Mouse (Mus musculus): ENCODE data around the gene Cc2d2a. TPM values are rescaled to one million over a fixed set of nuclear protein-coding genes. Genes with fewer than 3 reads are reported as not detected.

The Cc2d2a gene
- polyA plus RNA-seq, 1 experiment, result 1.6 TPM

DNA sequence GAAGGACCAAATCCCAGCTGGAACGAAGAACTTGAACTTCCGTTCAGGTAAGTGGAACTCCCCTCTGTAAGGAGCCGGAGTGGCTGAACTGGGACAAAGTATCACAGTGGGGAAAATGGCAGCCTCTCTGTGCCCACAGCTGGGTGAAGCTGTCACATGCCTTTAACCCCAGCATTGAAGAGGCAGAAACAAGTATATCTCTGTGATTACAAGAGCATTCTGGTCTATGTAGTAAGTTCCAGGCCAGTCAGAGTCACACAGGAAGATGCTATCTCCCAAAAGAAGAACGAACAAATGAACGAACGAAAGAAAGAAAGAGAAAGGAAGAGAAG lies 60.3 kb downstream of the Cc2d2a start:
- 95% methylated on average over 6 of the region's 6 CpGs for WGBS
- DNase-seq (ENCODE audit: low read depth, low spot score), result no peak

DNA sequence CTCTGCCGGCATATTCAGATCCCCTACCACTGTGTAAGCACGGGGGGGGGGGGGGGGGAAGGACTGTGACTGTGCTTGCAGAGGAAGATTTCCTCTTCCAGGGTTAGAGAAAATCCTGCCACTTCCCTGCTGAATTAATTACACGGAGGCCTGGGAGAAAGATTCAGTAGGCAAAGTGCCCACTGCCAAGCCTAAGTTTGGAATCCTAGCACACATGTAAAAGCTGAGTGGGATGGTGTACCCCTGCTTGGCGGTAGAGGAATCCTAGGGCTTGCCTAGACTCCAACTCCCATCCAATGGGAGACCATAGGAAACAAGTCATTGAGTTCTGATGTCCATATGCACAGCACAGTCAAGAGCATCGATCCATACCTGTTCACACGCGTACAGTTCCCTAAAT lies 61.7 kb downstream of the Cc2d2a start:
- WGBS, result 88% methylated on average over 7 of the region's 7 CpGs
- DNase-seq (ENCODE audit: low read depth, low spot score), result no peak

DNA sequence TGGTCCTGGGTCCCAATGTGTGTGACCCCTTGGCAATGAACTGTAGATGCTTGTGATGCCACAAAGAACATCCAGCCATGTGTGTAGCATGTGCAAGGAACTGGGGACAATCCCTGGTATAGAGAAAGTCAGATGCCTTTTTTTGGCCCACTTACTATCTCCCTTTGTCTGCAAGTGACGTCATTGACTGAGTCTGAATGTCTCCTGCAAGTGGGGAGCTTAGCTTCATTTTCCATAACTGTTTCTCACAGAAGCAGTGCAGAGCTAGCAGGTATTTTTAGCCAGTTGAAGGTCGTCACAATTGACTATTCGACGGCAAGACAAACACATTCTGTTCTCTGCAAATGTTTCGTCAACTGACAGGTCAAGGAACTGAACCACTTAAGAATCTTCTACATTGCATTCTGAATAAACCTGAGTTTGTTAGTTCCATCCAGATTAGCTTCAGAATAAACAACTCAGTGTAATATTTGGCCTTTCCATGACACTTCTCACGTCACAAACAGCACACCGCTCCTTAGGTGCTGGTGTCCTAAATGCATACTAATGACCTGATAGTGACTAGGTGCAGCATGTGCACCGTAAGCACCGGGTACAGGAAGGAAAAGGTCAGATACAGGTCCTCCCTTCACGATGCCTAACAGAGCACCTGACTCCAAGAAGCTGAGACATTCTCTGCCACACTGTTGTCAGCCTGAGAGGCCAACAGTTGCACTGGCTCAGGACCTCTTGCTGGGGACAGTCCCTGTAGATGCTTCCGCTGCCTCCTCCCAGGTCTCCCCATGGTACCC lies 66.4 kb downstream of the Cc2d2a start:
- WGBS, result 76% methylated on average over 11 of the region's 11 CpGs
- no peak for DNase-seq (ENCODE audit: low read depth, low spot score)

DNA sequence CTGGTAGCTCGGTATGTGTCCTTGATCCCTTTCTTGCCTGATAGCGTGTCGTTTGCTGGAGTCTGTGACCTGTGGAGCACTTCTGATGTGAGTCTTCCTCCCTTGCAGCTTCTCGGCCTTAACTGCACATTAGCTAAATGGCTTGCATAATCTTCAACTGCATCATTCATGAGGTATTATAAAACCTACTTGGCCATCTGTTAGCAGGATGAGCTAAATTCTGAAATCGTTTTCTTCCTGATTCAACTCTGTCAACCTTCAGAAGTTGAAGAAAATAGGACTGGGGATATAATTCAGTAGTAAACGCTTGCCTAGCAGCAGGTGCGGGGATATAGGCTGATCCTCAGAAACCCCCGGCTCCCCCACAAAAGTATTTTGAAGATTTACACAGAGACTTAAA lies 70.2 kb downstream of the Cc2d2a start:
- DNase-seq (ENCODE audit: low read depth, low spot score), result no peak
- WGBS, result 76% methylated on average over 8 of the region's 8 CpGs

DNA sequence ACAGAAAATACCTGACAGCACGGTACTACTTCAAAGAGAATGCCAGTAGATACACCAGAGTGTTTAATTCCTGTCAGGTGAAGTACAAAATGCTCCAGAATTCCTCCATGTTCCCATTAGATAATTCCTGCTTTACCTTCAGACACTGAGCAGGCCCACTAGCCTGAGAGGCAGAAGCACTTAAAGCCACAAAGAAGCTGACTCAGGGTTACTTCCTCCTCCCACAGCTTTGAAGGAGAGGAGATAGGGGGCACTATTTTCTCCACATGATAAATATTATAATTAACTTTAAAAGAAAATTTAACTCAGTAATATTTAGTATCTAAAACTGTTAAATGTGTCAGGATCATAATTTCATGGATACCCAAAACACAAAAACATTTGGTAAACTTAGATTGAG lies 82.0 kb downstream of the Cc2d2a start:
- WGBS, result 95% methylated on average over 1 of the region's 1 CpGs
- DNase-seq (ENCODE audit: low read depth, low spot score), result no peak

DNA sequence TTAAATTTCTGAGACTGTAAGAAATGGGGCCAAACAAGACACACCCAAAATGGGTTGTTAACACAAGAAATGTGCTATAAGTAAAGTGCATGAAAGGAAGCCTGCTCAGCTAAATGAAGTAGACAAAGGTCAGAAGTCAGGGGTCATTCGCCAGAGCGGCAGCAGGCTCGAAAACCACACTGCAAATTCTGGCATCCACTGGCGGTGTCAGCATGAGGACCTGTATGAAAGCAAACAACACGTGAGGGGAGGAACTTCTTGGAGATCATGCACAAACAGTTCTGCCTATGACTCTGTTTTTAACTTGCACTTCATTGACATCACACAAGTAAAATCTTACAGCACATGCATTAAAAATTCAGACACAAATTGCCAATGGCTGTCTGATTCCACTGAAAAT lies 83.0 kb downstream of the Cc2d2a start:
- 51% methylated on average over 5 of the region's 5 CpGs for WGBS
- no peak for DNase-seq (ENCODE audit: low read depth, low spot score)

DNA sequence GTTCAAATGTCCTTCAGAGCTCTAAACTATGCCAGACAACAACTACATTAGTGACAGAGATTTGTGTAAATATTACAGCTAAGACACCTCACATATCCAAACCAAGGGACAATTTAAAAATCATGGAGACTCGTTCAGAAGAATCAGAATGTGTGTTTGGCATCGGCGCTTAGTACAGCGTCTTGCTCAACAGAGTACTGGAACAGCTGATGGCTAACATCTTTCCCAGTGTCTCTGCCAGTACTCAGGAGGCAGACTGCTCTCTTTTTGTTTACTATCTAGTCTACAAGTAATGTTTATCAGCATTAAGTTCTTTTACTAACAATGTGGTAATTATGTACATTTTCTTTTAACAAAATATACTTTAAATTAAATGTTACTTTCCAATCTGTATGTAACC lies 85.9 kb downstream of the Cc2d2a start:
- DNase-seq (ENCODE audit: low read depth, low spot score), result no peak

DNA sequence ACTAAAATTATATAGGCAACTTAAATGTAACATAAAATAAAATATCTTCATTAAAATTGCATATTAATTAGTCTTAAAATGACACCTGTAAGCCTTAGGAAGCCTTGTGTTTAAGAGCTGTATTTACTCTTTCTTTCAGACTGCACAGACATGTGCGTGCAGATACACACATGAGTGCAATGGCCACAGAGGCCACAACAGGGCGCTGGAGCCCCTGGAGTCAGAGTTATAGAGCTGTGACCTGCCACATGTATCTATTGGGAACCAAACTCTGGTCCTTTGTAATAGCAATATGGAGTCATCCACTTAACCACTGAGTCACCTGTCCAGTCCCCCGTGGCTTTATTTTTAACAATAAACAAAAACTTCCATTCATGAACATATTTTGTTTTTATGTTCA lies 86.9 kb downstream of the Cc2d2a start:
- DNase-seq (ENCODE audit: low read depth, low spot score), result no peak
- WGBS, result 80% methylated on average over 3 of the region's 3 CpGs

More for the DNA sequence above, 85.9 kb downstream of the Cc2d2a start:
- WGBS, result 78% methylated on average over 4 of the region's 4 CpGs

DNA sequence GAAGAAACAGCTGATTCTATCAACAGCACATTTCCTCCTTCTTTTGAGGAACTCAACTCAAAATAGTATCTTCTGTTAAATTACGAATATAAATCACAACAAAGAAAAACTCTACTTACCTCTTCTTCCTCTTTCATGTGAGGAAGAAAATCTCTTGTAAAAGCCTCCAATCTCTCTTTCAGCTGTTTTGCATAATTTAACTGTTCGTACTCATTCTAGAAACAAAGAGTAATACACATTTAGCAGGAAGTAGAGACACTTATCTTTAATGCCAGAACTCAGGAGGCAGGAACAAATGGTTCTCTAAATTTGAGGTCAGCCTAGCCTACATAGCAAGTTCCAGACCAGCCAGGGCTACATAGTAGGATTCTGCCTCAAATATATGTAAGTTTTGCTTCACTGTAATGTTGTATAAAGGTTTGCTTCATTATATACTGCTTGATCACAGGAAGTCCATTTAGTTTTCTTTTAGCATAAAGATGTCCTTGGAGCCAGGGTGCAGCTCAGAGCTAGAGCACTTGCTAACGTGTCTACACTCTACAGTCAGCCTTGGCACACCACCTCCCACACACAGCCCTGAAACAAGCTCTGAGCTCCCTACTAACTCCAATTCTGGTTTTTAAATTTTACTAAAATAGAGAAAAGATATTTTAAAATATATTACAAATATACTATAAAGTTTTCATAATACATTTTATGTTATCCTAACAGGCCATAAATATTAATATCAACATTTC lies 108.6 kb downstream of the Cc2d2a start:
- 73% methylated on average over 3 of the region's 3 CpGs for WGBS

DNA sequence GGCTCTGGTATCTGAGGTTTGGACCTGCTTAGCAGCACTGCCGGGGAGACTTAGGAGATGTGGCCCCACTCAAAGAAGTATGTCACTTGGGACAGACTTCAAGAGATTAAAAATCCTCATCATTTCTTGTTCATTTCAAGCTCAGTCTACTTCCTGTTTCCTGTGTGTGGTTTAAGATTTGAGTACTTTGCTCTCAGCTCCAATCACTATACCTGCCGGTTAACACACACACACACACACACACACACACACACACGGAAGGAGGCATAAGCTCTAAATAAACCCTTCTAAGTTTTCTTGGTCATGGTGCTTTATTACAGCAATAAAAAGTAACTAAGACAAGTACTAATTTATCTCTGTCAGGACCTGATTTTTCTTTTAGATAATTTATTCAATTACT lies 109.4 kb downstream of the Cc2d2a start:
- WGBS, result 38% methylated on average over 3 of the region's 3 CpGs
- DNase-seq (ENCODE audit: low read depth, low spot score), result no peak

More for the DNA sequence above, 108.6 kb downstream of the Cc2d2a start:
- no peak for DNase-seq (ENCODE audit: low read depth, low spot score)

DNA sequence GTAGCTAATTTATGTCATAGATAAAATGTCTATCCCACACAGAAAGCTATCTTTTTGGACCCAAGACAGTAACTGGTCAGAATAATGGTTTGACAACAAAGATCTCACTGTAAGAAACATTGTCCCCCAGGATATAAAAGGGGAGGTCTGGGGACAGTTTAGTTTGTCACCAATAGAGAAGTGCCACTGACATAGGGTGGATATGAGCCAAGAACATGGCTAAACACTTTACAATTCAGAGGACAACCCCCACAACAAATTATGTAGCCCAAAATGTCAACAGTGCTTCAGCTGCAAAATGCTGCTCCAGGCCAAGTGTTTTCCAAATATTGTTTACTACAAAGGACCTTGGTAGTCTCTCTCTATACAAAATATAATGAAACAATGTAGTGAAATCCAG lies 114.3 kb downstream of the Cc2d2a start:
- no peak for DNase-seq (ENCODE audit: low read depth, low spot score)

DNA sequence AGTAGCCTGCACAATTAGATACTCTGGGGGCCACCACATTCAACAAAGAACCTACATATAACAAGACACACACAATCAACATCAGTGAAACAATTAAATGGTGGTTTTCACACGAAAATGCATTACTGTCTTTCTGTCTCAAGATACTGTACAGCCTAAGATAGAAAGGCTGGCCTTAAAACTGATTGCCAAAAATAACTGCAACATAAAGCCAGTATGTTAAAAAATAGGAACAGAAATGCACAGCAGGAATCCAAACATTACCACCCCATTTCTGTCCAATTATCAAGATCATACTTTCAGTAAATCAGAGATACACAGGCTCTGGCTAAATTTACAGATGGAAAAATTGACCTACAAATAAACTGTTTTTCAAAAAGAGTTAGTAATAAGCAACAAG lies 114.8 kb downstream of the Cc2d2a start:
- DNase-seq (ENCODE audit: low read depth, low spot score), result no peak
- 37% methylated on average over 1 of the region's 1 CpGs for WGBS

DNA sequence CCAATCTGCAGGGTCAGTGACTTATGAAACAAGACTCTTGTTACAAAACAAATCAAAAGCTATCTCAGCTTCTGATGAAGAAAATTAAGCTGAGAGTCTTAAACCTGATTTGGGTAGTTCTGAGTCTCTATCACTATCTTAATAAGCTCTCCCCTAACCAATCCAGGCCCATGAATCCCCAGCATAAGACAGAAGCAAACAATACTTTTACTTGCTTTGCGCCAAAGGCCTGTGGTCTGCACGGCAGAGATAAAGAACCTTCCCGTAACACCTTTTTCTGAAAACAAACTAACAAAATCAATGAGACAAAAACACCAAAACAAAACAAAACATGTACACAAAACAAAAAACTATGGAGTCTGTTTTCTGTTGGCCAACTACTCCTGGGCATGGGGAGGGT lies 116.4 kb downstream of the Cc2d2a start:
- 91% methylated on average over 3 of the region's 3 CpGs for WGBS
- DNase-seq (ENCODE audit: low read depth, low spot score), result no peak

DNA sequence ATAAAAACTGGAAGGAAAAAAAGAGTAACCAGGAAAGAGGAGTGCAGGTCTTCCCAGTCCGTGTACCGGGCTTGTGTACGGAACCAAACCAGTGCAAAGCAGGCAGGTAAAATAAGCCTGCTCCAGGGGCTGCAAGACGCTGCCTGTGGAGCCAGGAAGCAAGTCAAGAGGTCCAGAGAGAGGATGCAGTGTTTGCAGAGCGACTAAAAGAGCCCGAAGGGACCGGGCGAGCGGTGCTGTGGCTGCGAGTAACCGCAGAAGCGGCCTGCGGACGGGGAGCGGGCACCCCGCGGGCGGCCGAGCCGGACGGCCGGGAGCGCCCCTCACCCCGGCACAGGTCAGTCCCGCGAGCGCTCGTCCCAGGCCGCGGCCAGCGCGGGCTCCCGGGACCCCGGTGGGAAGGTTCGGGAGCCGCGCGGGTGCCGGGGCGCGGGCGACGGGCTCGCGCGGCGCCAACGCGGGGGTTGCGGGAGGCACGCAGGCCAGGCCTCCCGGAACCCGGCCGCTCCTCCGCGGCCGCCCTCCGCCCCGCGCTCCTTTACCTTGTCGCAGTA lies 119.4 kb downstream of the Cc2d2a start:
- no peak for DNase-seq (ENCODE audit: low read depth, low spot score)
- under 1% methylated on average over 60 of the region's 61 CpGs for WGBS

DNA sequence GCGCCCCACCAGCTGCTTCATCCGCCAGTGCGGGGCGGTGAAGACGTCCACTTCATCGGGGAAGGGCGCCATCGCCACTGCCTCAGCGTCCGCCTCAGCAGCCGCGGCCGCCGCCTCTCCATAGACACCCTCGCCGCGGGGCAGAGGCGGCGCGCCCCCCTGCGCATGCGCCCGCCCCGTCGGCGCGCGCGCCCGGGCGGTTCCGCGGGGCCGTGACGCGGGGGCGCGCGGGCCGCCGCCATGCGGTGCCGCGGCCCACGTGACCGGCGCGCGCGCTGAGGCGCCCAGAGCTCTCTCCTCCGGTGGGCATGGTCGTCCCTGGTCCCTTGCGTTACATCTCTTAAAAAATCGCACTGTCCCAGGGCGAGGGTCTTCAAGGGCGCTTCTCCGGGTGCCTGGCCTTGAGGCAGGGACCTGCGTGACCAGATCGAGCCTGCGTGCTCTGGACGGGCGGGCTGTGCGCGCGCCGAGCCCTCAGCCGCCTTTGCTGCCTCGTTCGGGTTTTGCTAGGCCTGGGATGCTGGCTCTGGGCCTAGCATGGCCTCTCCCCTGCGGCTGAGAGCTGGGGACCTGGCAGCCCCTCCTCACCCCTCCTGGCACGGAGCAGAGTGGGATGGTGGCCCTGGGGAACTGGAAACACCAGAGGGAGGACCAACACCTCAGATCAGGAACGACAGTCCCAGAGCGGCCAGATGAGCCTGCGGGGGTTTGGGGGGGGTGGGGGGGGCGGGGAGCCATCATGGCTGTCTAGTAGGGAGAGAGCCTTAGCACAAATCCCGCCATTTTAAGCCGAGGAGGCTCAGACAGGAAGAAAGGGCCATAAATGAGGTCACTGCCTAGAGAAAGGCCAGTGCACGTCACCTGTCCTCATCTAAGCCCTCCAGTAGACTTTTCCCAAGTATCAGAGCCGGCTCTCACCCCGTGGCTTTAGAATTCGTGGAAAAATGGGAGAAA lies 120.1 kb downstream of the Cc2d2a start:
- 1% methylated on average over 81 of the region's 82 CpGs for WGBS
- DNase-seq (ENCODE audit: low read depth, low spot score), result no peak

DNA sequence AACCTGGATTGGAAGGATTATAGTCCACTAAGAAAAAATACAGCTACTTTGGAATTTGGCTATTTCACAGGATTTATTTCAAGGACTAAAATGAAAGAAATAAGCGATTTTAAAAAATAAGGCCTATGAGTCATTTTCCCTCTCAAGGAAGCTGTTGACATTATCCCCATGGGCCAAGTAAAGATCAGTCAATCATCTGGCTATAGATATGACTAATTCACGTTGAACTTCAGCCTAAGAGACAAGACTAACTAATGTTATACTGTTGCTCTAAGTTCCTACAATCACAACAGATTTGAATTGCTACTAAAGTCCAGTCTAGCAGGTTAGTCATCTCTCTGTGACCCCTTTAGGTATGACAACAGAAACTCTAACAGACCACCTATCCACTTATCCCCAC lies 121.8 kb downstream of the Cc2d2a start:
- DNase-seq (ENCODE audit: low read depth, low spot score), result no peak
- WGBS, result 49% methylated on average over 2 of the region's 2 CpGs

DNA sequence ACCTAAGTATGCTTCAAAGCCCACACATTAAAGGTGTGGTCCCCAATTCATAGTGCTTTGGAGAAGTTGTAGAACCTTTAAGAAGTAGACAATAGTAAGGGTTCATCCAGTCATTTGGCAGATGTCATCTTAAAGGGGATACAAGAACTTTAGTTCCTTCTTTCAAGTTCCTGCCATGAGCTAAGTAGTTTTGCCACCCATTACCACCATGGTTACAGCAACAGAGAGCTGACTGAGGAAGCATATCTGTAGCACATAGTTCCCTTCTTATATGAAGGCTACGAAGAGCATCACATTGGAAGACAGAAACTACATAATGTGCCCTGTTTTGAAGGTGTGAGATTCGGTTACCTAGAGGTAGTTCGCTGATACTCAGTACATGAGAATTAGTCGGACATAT lies 124.5 kb downstream of the Cc2d2a start:
- WGBS, result 96% methylated on average over 4 of the region's 4 CpGs
- DNase-seq (ENCODE audit: low read depth, low spot score), result no peak

DNA sequence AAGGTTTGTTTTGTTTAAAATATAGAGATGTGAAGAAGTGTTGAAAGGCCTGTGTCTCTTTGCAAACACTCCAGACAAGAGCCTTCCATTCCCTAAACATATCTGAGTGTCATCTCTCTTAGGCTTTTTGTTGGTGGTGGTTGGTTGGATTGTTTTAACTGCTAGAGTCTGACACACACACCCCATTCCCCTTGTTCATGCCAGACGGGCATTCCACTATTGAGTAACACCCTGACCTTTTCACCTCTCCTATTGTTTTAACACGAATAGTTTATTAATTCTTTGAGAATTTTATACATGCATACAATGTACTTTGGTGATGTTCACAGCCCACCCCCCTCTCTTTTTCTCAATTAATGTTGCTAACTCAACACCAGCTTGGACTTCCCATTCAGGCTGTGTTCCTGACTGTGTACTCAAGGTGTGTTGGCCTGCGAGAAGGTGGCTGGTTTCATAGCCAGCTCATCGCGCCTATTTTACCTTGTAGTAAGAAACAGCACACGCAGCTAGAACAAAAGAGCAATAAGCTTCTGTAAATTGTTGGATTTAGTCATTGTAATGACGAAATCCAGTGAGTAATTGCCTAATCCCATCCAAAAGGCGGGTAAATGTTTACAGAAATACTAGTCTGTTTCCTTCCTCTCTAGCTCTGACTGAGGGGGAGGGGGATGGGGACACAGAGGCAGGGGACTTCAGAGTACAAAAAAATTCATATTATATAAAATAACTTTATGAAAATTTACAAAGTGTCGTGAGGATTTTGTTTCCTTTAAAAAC lies 126.0 kb downstream of the Cc2d2a start:
- no peak for DNase-seq (ENCODE audit: low read depth, low spot score)
- 24% methylated on average over 9 of the region's 9 CpGs for WGBS
